Mouse (Mus musculus): ENCODE measurements around the gene Cnpy3. TPM values are rescaled to one million over a fixed set of nuclear protein-coding genes. Genes with fewer than 3 reads are reported as not detected.

Cnpy3 gene
- polyA plus RNA-seq (2012; fragmentation: generic; extraction: Trizol): 35.8 TPM

DNA sequence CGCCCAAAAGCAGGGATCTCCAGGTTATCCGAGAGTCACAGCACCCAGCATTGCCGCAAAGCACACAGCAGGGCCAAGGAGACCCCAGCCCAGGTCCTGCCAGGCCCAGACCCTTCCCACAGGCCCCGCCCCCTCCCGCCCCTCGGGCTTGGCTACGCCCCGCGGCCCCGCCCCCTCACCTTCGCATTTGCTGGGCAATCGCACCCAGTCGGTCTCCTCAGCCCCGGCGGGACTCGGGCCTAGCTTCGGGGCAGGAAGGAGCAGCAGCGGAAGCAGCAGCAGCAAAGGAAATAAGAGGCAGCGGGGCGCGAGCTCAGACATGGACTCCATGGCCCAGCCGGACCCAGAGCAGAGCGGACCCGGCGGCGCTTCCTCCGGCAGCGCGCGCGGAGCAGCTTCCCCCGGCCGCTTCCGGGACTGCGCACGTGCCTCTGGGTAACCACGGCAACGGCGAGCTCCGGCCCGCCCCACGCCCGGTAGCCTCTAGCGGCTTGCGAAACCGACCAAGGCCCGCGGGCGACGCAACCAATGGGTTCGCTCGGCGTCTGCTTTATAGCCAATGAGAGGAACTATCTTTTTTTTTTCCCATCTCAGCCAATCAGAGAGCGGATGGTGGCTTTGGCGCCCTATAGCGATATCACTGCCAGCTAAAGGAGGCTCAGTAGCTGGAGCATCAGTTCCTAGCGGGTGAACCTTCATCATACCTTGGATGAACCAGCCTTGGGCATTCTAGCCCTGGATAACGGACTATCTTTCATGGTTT lies at the start of gene Cnpy3:
Gene Cnpy3 (minus strand): TSS at position 421 of the 763 bp plus-strand sequence.
- Histone ChIP-seq H3K4me3 (peak within 1 kb of the TSS; percentile 59), H3ac (ENCODE audit: control insufficient read depth, insufficient read length) (peak within 1 kb of the TSS; percentile 41), H3K79me2 (ENCODE audit: control insufficient read depth, insufficient read depth) (peaks cover 28% of the 10 kb centered on the region), H3K36me3 (ENCODE audit: control insufficient read depth, insufficient read depth) (no peaks in the 10 kb centered on the region), H3K27me3 (ENCODE audit: control insufficient read depth, insufficient read depth, insufficient read length) (no peaks in the 10 kb centered on the region), H3K4me2 (ENCODE audit: low read depth) (peak within 1 kb of the TSS; percentile 96)
- TF ChIP-seq TCF3 (IDR thresholded peaks at IDR 0.05; ENCODE audit: insufficient read length, low read depth): no peak
- peak; percentile 50 for TF ChIP-seq POLR2A (IDR thresholded peaks at IDR 0.05; ENCODE audit: insufficient read length, low read depth)
- TF ChIP-seq CEBPB (IDR thresholded peaks at IDR 0.05; ENCODE audit: insufficient read depth, poor library complexity, severe bottlenecking): 0 out of 2 replicates have a peak, but pooled peaks have one; percentile 57
- TF ChIP-seq MYOD1 (IDR thresholded peaks at IDR 0.05; ENCODE audit: control insufficient read depth in 1 of 3, insufficient read length in 2 of 3, low read depth in 2 of 3): no peak
- no peak for TF ChIP-seq MAX (IDR thresholded peaks at IDR 0.05; ENCODE audit: low read depth)
- TF ChIP-seq REST (IDR thresholded peaks at IDR 0.05; ENCODE audit: insufficient read depth, insufficient read length): no peak
- peak in 1 of 3 experiments; percentile 44 for TF ChIP-seq MYOG (IDR thresholded peaks at IDR 0.05; ENCODE audit: control insufficient read depth in 1 of 3, insufficient read depth in 1 of 3, insufficient read length in 2 of 3, low read depth in 2 of 3)
- TF ChIP-seq USF1 (IDR thresholded peaks at IDR 0.05; ENCODE audit: low read depth): peak; percentile 71
- no peak for TF ChIP-seq TCF12 (IDR thresholded peaks at IDR 0.05; ENCODE audit: insufficient read depth, poor library complexity, severe bottlenecking)
- peak; percentile 39 for TF ChIP-seq POLR2AphosphoS2 (IDR thresholded peaks at IDR 0.05; ENCODE audit: insufficient read length, low read depth)
- TF ChIP-seq E2F4 (IDR thresholded peaks at IDR 0.05; ENCODE audit: insufficient read depth): peak; percentile 44

DNA sequence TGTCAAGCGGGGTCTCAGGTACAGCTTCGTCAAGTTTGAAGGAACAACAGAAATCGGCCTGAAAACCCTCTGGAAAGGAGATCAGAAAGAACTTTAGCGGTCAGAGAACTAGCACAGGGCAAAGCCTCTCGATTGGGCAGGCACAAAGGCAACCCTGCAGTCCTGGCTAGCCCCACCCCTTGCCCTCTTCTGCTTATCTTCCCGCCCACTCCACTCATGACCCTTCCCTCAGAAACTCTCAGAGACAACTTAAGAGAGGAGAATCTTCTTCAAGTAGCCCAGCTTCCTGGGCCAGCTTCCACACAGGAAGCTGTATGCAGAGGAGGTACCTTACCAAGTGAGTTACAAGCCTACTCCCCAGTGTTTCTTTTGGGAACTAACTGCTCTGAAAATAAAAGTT lies 49.7 kb upstream of the Cnpy3 start:
- TF ChIP-seq SRF (IDR thresholded peaks at IDR 0.05; ENCODE audit: control insufficient read depth, insufficient read length, low read depth): no peak
- TF ChIP-seq POLR2AphosphoS2 (IDR thresholded peaks at IDR 0.05; ENCODE audit: insufficient read length, low read depth): no peak
- no peak for TF ChIP-seq REST (IDR thresholded peaks at IDR 0.05; ENCODE audit: insufficient read depth, insufficient read length)
- no peak for TF ChIP-seq E2F4 (IDR thresholded peaks at IDR 0.05; ENCODE audit: insufficient read depth)
- no peak for TF ChIP-seq MYOG (IDR thresholded peaks at IDR 0.05; ENCODE audit: control insufficient read depth in 1 of 3, insufficient read depth in 1 of 3, insufficient read length in 2 of 3, low read depth in 2 of 3)
- no peak for TF ChIP-seq USF1 (IDR thresholded peaks at IDR 0.05; ENCODE audit: low read depth)
- TF ChIP-seq CEBPB (IDR thresholded peaks at IDR 0.05; ENCODE audit: insufficient read depth, poor library complexity, severe bottlenecking): no peak
- TF ChIP-seq MYOD1 (IDR thresholded peaks at IDR 0.05; ENCODE audit: control insufficient read depth in 1 of 3, insufficient read length in 2 of 3, low read depth in 2 of 3): no peak
- TF ChIP-seq MAX (IDR thresholded peaks at IDR 0.05; ENCODE audit: low read depth): no peak
- TF ChIP-seq POLR2A (IDR thresholded peaks at IDR 0.05; ENCODE audit: insufficient read length, low read depth): no peak
- no peak for TF ChIP-seq TCF3 (IDR thresholded peaks at IDR 0.05; ENCODE audit: insufficient read length, low read depth)
- TF ChIP-seq TCF12 (IDR thresholded peaks at IDR 0.05; ENCODE audit: insufficient read depth, poor library complexity, severe bottlenecking): no peak
- Histone ChIP-seq H3K36me3 (ENCODE audit: control insufficient read depth, insufficient read depth) (peaks cover 5% of the 10 kb centered on the region), H3K79me2 (ENCODE audit: control insufficient read depth, insufficient read depth) (no peaks in the 10 kb centered on the region), H3K27me3 (ENCODE audit: control insufficient read depth, insufficient read depth, insufficient read length) (no peaks in the 10 kb centered on the region), H3K4me2 (ENCODE audit: low read depth) (no peak overlapping the region), H3K4me3 (no peak overlapping the region), H3ac (ENCODE audit: control insufficient read depth, insufficient read length) (no peak overlapping the region)

DNA sequence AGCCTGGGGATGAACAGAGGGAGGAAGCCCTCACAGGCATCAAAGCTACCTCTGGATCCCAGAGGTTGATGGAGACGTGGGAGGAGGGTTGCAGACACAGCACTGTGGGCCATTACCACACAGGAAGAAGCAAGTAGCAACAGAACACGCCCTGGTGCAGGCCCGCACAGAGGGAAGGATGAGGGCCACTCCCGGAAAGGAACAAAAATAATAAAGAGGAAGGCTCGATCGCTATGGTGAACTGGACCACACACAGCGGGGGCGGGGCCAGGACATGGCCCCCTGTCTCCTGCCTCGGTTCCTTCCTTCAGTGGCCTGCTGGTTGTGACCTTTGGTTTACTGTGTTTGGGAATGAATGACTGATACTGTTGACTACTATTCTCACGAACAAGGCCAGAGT lies 47.7 kb upstream of the Cnpy3 start:
- peaks cover under 1% of the 10 kb centered on the region for H3K36me3 ChIP-seq (ENCODE audit: control insufficient read depth, insufficient read depth)
- no peaks in the 10 kb centered on the region for H3K27me3 ChIP-seq (ENCODE audit: control insufficient read depth, insufficient read depth, insufficient read length)
- no peak overlapping the region for H3ac ChIP-seq (ENCODE audit: control insufficient read depth, insufficient read length)
- TF ChIP-seq TCF3 (IDR thresholded peaks at IDR 0.05; ENCODE audit: insufficient read length, low read depth) (no peak), TCF12 (IDR thresholded peaks at IDR 0.05; ENCODE audit: insufficient read depth, poor library complexity, severe bottlenecking) (no peak), REST (IDR thresholded peaks at IDR 0.05; ENCODE audit: insufficient read depth, insufficient read length) (no peak), MYOG (IDR thresholded peaks at IDR 0.05; ENCODE audit: control insufficient read depth in 1 of 3, insufficient read depth in 1 of 3, insufficient read length in 2 of 3, low read depth in 2 of 3) (no peak), SRF (IDR thresholded peaks at IDR 0.05; ENCODE audit: control insufficient read depth, insufficient read length, low read depth) (no peak), USF1 (IDR thresholded peaks at IDR 0.05; ENCODE audit: low read depth) (no peak), CEBPB (IDR thresholded peaks at IDR 0.05; ENCODE audit: insufficient read depth, poor library complexity, severe bottlenecking) (no peak), POLR2A (IDR thresholded peaks at IDR 0.05; ENCODE audit: insufficient read length, low read depth) (no peak), E2F4 (IDR thresholded peaks at IDR 0.05; ENCODE audit: insufficient read depth) (no peak), MAX (IDR thresholded peaks at IDR 0.05; ENCODE audit: low read depth) (no peak), MYOD1 (IDR thresholded peaks at IDR 0.05; ENCODE audit: control insufficient read depth in 1 of 3, insufficient read length in 2 of 3, low read depth in 2 of 3) (no peak), POLR2AphosphoS2 (IDR thresholded peaks at IDR 0.05; ENCODE audit: insufficient read length, low read depth) (no peak)
- H3K79me2 ChIP-seq (ENCODE audit: control insufficient read depth, insufficient read depth): no peaks in the 10 kb centered on the region
- no peak overlapping the region for H3K4me2 ChIP-seq (ENCODE audit: low read depth)
- no peak overlapping the region for H3K4me3 ChIP-seq

DNA sequence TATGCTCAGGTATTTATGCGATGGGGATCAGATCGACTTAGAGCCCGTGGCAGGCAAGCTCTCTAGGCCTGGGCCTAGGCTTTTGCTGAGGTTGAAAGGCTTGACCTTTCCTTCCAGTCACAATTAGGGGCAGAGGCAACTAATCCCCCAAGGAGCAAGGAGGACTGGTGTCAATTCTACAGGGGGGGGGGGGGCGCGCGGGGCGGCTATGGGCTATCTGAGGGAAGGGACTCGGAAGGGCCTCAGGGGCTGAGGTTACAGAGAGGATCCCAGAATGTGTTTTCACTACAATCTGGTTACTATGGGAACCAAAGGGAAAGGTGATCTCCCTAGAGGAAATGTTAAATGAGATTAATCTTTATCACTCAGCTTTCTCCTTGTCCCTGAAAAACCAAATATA lies 45.4 kb upstream of the Cnpy3 start:
- no peaks in the 10 kb centered on the region for H3K27me3 ChIP-seq (ENCODE audit: control insufficient read depth, insufficient read depth, insufficient read length)
- no peaks in the 10 kb centered on the region for H3K36me3 ChIP-seq (ENCODE audit: control insufficient read depth, insufficient read depth)
- no peaks in the 10 kb centered on the region for H3K79me2 ChIP-seq (ENCODE audit: control insufficient read depth, insufficient read depth)
- H3ac ChIP-seq (ENCODE audit: control insufficient read depth, insufficient read length): no peak overlapping the region
- no peak overlapping the region for H3K4me2 ChIP-seq (ENCODE audit: low read depth)
- no peak overlapping the region for H3K4me3 ChIP-seq
- TF ChIP-seq CEBPB (IDR thresholded peaks at IDR 0.05; ENCODE audit: insufficient read depth, poor library complexity, severe bottlenecking): no peak
- no peak for TF ChIP-seq MAX (IDR thresholded peaks at IDR 0.05; ENCODE audit: low read depth)
- no peak for TF ChIP-seq POLR2A (IDR thresholded peaks at IDR 0.05; ENCODE audit: insufficient read length, low read depth)
- TF ChIP-seq SRF (IDR thresholded peaks at IDR 0.05; ENCODE audit: control insufficient read depth, insufficient read length, low read depth): no peak
- no peak for TF ChIP-seq USF1 (IDR thresholded peaks at IDR 0.05; ENCODE audit: low read depth)
- TF ChIP-seq MYOG (IDR thresholded peaks at IDR 0.05; ENCODE audit: control insufficient read depth in 1 of 3, insufficient read depth in 1 of 3, insufficient read length in 2 of 3, low read depth in 2 of 3): no peak
- TF ChIP-seq REST (IDR thresholded peaks at IDR 0.05; ENCODE audit: insufficient read depth, insufficient read length): no peak
- no peak for TF ChIP-seq TCF3 (IDR thresholded peaks at IDR 0.05; ENCODE audit: insufficient read length, low read depth)
- no peak for TF ChIP-seq POLR2AphosphoS2 (IDR thresholded peaks at IDR 0.05; ENCODE audit: insufficient read length, low read depth)
- TF ChIP-seq MYOD1 (IDR thresholded peaks at IDR 0.05; ENCODE audit: control insufficient read depth in 1 of 3, insufficient read length in 2 of 3, low read depth in 2 of 3): no peak
- no peak for TF ChIP-seq E2F4 (IDR thresholded peaks at IDR 0.05; ENCODE audit: insufficient read depth)
- no peak for TF ChIP-seq TCF12 (IDR thresholded peaks at IDR 0.05; ENCODE audit: insufficient read depth, poor library complexity, severe bottlenecking)

All from myocyte (in vitro differentiated cells).